Mouse (Mus musculus): ENCODE data around the gene Sema3a. TPM values are rescaled to one million over a fixed set of nuclear protein-coding genes. Genes with fewer than 3 reads are reported as not detected.
A peak's percentile ranks its signal among the peaks of the same experiment; 100 is the strongest.

The Sema3a gene
- total RNA-seq, 2 experiments from 2014 or later = 20.5 to 25.0 TPM

GRCm38 (mm10) chr5:13318728-13319429 is 193.7 kb downstream of the Sema3a start:
- DNase-seq (ENCODE audit: low spot score in 2 of 2) = no peak

- no peak for DNase-seq (ENCODE audit: low spot score in 2 of 2)
These were observed 194.9 kb downstream of the Sema3a start for GRCm38 (mm10) chr5:13320138-13320537.

- DNase-seq (ENCODE audit: low spot score in 2 of 2) = no peak
These were observed 202.1 kb downstream of the Sema3a start for GRCm38 (mm10) chr5:13327281-13327680.

GRCm38 (mm10) chr5:13331412-13331811 is 206.2 kb downstream of the Sema3a start:
- DNase-seq (ENCODE audit: low spot score in 2 of 2) = no peak

GRCm38 (mm10) chr5:13337665-13338064 is 212.5 kb downstream of the Sema3a start:
- no peak for DNase-seq (ENCODE audit: low spot score in 2 of 2)

GRCm38 (mm10) chr5:13347068-13347467 is 221.9 kb downstream of the Sema3a start:
- DNase-seq (ENCODE audit: low spot score in 2 of 2) = no peak

GRCm38 (mm10) chr5:13351611-13352010 is 226.4 kb downstream of the Sema3a start:
- DNase-seq (ENCODE audit: low spot score in 2 of 2) = no peak

- DNase-seq (ENCODE audit: low spot score in 2 of 2) = no peak
These were observed 227.8 kb downstream of the Sema3a start for GRCm38 (mm10) chr5:13352995-13353394.

GRCm38 (mm10) chr5:13353539-13353938 is 228.3 kb downstream of the Sema3a start:
- DNase-seq (ENCODE audit: low spot score in 2 of 2) = no peak

GRCm38 (mm10) chr5:13354913-13355312 is 229.7 kb downstream of the Sema3a start:
- no peak for DNase-seq (ENCODE audit: low spot score in 2 of 2)

- DNase-seq (ENCODE audit: low spot score in 2 of 2) = no peak
These were observed 233.6 kb downstream of the Sema3a start for GRCm38 (mm10) chr5:13358770-13359169.

- DNase-seq (ENCODE audit: low spot score in 2 of 2) = no peak
These were observed 235.5 kb downstream of the Sema3a start for GRCm38 (mm10) chr5:13360711-13361110.

- DNase-seq (ENCODE audit: low spot score in 2 of 2) = no peak
These were observed 239.9 kb downstream of the Sema3a start for GRCm38 (mm10) chr5:13365108-13365507.

- no peak for DNase-seq (ENCODE audit: low spot score in 2 of 2)
These were observed 254.0 kb downstream of the Sema3a start for GRCm38 (mm10) chr5:13379223-13379622.

- DNase-seq (ENCODE audit: low spot score in 2 of 2) = no peak
These were observed 258.8 kb downstream of the Sema3a start for GRCm38 (mm10) chr5:13384047-13384446.

GRCm38 (mm10) chr5:13384714-13385113 is 259.5 kb downstream of the Sema3a start:
- DNase-seq (ENCODE audit: low spot score in 2 of 2) = peak; percentile 35 to 54

- no peak for DNase-seq (ENCODE audit: low spot score in 2 of 2)
These were observed 261.4 kb downstream of the Sema3a start for GRCm38 (mm10) chr5:13386603-13387002.

GRCm38 (mm10) chr5:13387679-13388078 is 262.5 kb downstream of the Sema3a start:
- DNase-seq (ENCODE audit: low spot score in 2 of 2) = no peak

GRCm38 (mm10) chr5:13389995-13390394 is 264.8 kb downstream of the Sema3a start:
- no peak for DNase-seq (ENCODE audit: low spot score in 2 of 2)

GRCm38 (mm10) chr5:13405432-13405831 is 280.2 kb downstream of the Sema3a start:
- no peak for DNase-seq (ENCODE audit: low spot score in 2 of 2)

GRCm38 (mm10) chr5:13406131-13406530 is 280.9 kb downstream of the Sema3a start:
- no peak for DNase-seq (ENCODE audit: low spot score in 2 of 2)

- DNase-seq (ENCODE audit: low spot score in 2 of 2) = no peak
These were observed 286.7 kb downstream of the Sema3a start for GRCm38 (mm10) chr5:13411920-13412319.

- no peak for DNase-seq (ENCODE audit: low spot score in 2 of 2)
These were observed 288.8 kb downstream of the Sema3a start for GRCm38 (mm10) chr5:13413915-13414525.
